Mouse (Mus musculus): ENCODE measurements around the gene Neo1. TPM values are rescaled to one million over a fixed set of nuclear protein-coding genes. Genes with fewer than 3 reads are reported as not detected.
"Not testable (repeated sequence)": the region's sequence is repeated elsewhere in the genome, so short reads cannot be mapped to it uniquely, and the experiment has no call there.

The Neo1 gene
- total and polyA plus RNA-seq, 3 experiments, result 0.30 to 1.7 TPM; not detected in 1

- no peak for ATAC-seq (ENCODE audit: extremely low read depth, insufficient number of reproducible peaks, low FRiP score, poor library complexity, severe bottlenecking)
- H3K4me1 ChIP-seq (ENCODE audit: insufficient read depth, low read depth, low read length), result no peaks in the 10 kb centered on the region
- DNase-seq (ENCODE audit: low spot score), result no peak
- no peak overlapping the region for H3K4me3 ChIP-seq (ENCODE audit: low read depth, low read length)
- H3K36me3 ChIP-seq (replicated peaks), result no peaks in the 10 kb centered on the region
- TF ChIP-seq GATA1 (IDR thresholded peaks at IDR 0.05; ENCODE audit: borderline replicate concordance, low read length), result no peak
- no peak for TF ChIP-seq GATA2 (IDR thresholded peaks at IDR 0.05; ENCODE audit: borderline replicate concordance, low read depth, low read length)
- TF ChIP-seq POLR2AphosphoS5 (IDR thresholded peaks at IDR 0.05; ENCODE audit: insufficient replicate concordance, low read depth, low read length), result no peak
- no peaks in the 10 kb centered on the region for H3K27me3 ChIP-seq (ENCODE audit: insufficient read depth, low read length)
- H3K9me3 ChIP-seq (replicated peaks), result no peaks in the 10 kb centered on the region
Observed at GRCm38 (mm10) chr9:59016060-59016719, 20.1 kb downstream of the Neo1 start.

DNA sequence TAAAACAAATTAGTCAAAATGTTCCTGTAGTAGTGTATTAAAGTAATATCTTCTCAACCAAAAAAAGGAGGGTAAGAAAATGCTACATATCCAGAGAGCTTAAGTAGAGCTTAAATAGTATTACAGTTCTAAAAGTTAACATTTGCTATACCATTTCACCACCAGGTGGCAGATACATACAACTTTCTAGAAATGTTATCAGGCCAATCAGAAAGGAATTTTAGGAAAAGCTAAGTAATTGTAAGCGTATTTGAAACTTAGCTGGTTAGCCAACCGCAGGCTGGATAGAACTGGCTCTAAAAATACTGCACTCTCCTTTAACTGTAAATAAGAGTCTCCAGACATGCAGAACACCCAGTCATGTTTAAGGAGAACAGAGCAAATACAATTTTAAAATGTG is 22.9 kb downstream of the Neo1 start:
- TF ChIP-seq TAL1 (conservative IDR thresholded peaks at IDR 0.05; ENCODE audit: low read depth, low read length) (no peak), GATA1 (IDR thresholded peaks at IDR 0.05; ENCODE audit: borderline replicate concordance, low read length) (no peak), CTCF (IDR thresholded peaks at IDR 0.05; ENCODE audit: low read depth, low read length) (no peak), POLR2AphosphoS5 (IDR thresholded peaks at IDR 0.05; ENCODE audit: insufficient replicate concordance, low read depth, low read length) (no peak), GATA2 (IDR thresholded peaks at IDR 0.05; ENCODE audit: borderline replicate concordance, low read depth, low read length) (no peak)
- H3K4me3 ChIP-seq (ENCODE audit: low read depth, low read length), result no peak overlapping the region
- no peaks in the 10 kb centered on the region for H3K9me3 ChIP-seq (replicated peaks)
- no peaks in the 10 kb centered on the region for H3K4me1 ChIP-seq (ENCODE audit: insufficient read depth, low read depth, low read length)
- ATAC-seq (ENCODE audit: extremely low read depth, insufficient number of reproducible peaks, low FRiP score, poor library complexity, severe bottlenecking) (no peak), DNase-seq (ENCODE audit: low spot score) (no peak)
- no peaks in the 10 kb centered on the region for H3K27me3 ChIP-seq (ENCODE audit: insufficient read depth, low read length)
- no peaks in the 10 kb centered on the region for H3K36me3 ChIP-seq (replicated peaks)

DNA sequence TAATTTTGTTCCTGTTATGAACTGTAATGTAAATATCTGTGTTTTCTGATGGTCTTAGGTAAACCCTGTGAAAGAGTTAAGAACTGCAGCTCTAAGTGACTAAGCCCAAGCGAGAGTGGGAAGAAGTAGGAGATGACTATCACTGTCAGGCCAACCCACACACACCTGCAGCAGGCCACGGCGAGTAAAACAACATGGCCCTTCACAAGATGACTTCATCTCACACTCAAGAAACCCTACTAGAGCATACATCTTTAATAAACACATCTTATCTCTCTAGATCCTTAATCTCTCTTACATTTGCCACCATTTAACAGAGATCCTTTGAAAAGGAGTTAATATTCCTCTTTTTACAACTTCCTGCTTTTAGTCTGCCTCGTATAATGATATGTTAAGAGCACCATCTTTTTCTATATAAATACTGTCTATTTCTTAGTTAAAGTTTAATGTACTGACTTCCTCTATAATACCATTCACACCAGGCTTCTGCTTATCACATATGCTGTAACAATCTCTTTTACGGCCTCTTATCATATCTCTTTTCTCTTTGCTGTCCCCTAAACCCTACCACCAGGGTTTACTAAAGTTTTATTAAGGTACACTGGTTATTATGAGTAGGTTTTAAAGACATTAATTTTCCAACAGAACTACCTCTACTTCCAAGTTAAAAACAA is 46.8 kb downstream of the Neo1 start:
- DNase-seq (ENCODE audit: low spot score), result no peak
- H3K4me3 ChIP-seq (ENCODE audit: low read depth, low read length), result no peak overlapping the region
- no peak for ATAC-seq (ENCODE audit: extremely low read depth, insufficient number of reproducible peaks, low FRiP score, poor library complexity, severe bottlenecking)
- no peaks in the 10 kb centered on the region for H3K4me1 ChIP-seq (ENCODE audit: insufficient read depth, low read depth, low read length)
- H3K27me3 ChIP-seq (ENCODE audit: insufficient read depth, low read length), result no peaks in the 10 kb centered on the region
- H3K9me3 ChIP-seq (replicated peaks), result no peaks in the 10 kb centered on the region
- TF ChIP-seq GATA1 (IDR thresholded peaks at IDR 0.05; ENCODE audit: borderline replicate concordance, low read length) (no peak), POLR2AphosphoS5 (IDR thresholded peaks at IDR 0.05; ENCODE audit: insufficient replicate concordance, low read depth, low read length) (no peak), CTCF (IDR thresholded peaks at IDR 0.05; ENCODE audit: low read depth, low read length) (no peak), GATA2 (IDR thresholded peaks at IDR 0.05; ENCODE audit: borderline replicate concordance, low read depth, low read length) (no peak), TAL1 (conservative IDR thresholded peaks at IDR 0.05; ENCODE audit: low read depth, low read length) (no peak)
- no peaks in the 10 kb centered on the region for H3K36me3 ChIP-seq (replicated peaks)

DNA sequence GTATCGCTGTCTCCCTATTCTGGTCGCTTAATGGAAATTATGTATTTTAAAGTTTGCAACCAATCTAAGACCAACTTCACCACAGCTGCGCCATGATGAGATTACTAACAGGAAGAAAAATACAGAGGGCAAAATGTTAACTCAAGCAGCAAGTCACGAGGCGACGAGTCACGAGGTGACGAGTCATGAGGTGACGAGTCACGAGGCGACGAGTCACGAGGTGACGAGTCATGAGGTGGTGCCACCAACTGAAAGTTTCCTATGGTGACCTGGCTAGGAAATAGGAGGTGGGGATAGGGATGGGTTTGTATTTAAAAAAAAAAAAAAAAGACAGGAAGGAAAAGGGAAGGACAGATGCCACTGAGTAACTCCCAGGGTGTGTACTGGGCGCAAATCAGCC is 57.2 kb downstream of the Neo1 start:
- H3K27me3 ChIP-seq (ENCODE audit: insufficient read depth, low read length), result 0 out of 2 replicates have a peak, but pooled peaks cover 4% of the 10 kb centered on the region
- TF ChIP-seq TAL1 (conservative IDR thresholded peaks at IDR 0.05; ENCODE audit: low read depth, low read length) (no peak), CTCF (IDR thresholded peaks at IDR 0.05; ENCODE audit: low read depth, low read length) (no peak), POLR2AphosphoS5 (IDR thresholded peaks at IDR 0.05; ENCODE audit: insufficient replicate concordance, low read depth, low read length) (no peak), GATA2 (IDR thresholded peaks at IDR 0.05; ENCODE audit: borderline replicate concordance, low read depth, low read length) (no peak), GATA1 (IDR thresholded peaks at IDR 0.05; ENCODE audit: borderline replicate concordance, low read length) (no peak)
- H3K36me3 ChIP-seq (replicated peaks), result no peaks in the 10 kb centered on the region
- H3K9me3 ChIP-seq (replicated peaks), result no peaks in the 10 kb centered on the region
- H3K4me1 ChIP-seq (ENCODE audit: insufficient read depth, low read depth, low read length), result no peaks in the 10 kb centered on the region
- no peak for ATAC-seq (ENCODE audit: extremely low read depth, insufficient number of reproducible peaks, low FRiP score, poor library complexity, severe bottlenecking)
- DNase-seq (ENCODE audit: low spot score), result no peak
- no peak overlapping the region for H3K4me3 ChIP-seq (ENCODE audit: low read depth, low read length)

GRCm38 (mm10) chr9:58971154-58971553 is 65.1 kb downstream of the Neo1 start:
- not testable (repeated sequence) for H3K9me3 ChIP-seq (replicated peaks); H3K27me3 ChIP-seq (ENCODE audit: insufficient read depth, low read length); H3K4me1 ChIP-seq (ENCODE audit: insufficient read depth, low read depth, low read length); DNase-seq (ENCODE audit: low spot score); H3K4me3 ChIP-seq (ENCODE audit: low read depth, low read length); H3K36me3 ChIP-seq (replicated peaks); ATAC-seq (ENCODE audit: extremely low read depth, insufficient number of reproducible peaks, low FRiP score, poor library complexity, severe bottlenecking)

DNA sequence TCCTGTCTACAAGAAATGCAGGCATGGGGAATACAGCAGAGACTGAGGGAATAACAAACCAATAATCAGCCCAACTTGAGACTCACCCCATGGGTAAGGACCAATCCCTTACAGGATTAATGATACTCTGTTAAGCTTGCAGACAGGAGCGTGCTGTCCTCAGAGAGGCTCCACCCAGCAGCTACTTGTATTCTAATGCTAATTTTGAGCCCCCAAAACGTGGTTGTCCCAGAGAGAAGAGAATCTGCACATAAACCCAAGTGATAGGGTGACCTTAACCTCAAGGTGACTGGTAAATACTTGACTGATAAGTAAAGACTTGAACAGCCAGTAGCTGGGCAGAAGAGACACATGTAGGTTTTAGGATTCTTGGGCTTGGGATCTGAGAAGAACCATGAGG is 68.9 kb downstream of the Neo1 start:
- no peak for TF ChIP-seq GATA2 (IDR thresholded peaks at IDR 0.05; ENCODE audit: borderline replicate concordance, low read depth, low read length)
- no peak for TF ChIP-seq TAL1 (conservative IDR thresholded peaks at IDR 0.05; ENCODE audit: low read depth, low read length)
- Histone ChIP-seq H3K4me3 (ENCODE audit: low read depth, low read length) (no peak overlapping the region), H3K4me1 (ENCODE audit: insufficient read depth, low read depth, low read length) (no peaks in the 10 kb centered on the region), H3K9me3 (replicated peaks) (no peaks in the 10 kb centered on the region), H3K36me3 (replicated peaks) (no peaks in the 10 kb centered on the region), H3K27me3 (ENCODE audit: insufficient read depth, low read length) (peaks cover 3% of the 10 kb centered on the region; the same call in 1 of the 2 replicates)
- ATAC-seq (ENCODE audit: extremely low read depth, insufficient number of reproducible peaks, low FRiP score, poor library complexity, severe bottlenecking) (no peak), DNase-seq (ENCODE audit: low spot score) (no peak)
